Mouse (Mus musculus) CH12.LX (cell line): ENCODE data around the gene Trir. TPM values are rescaled to one million over a fixed set of nuclear protein-coding genes. Genes with fewer than 3 reads are reported as not detected.

ENCODE experiments used
- DNase-seq: peaks from one replicate; pipeline ENCODE4 v3.0.0-alpha.2; 2013; ENCODE audit errors: extremely low read depth
- H3K27ac ChIP-seq: 2 replicates; pipeline ENCODE4 v1.5.1; 2012; ENCODE audit warnings: low read depth, mild to moderate bottlenecking, control low read depth, moderate library complexity; ENCODE audit not compliant: insufficient read depth
- H3K27me3 ChIP-seq: replicated peaks from 2 replicates; pipeline ENCODE3; 2012; ENCODE audit warnings: inconsistent platforms
- H3K36me3 ChIP-seq, 2 experiments: replicated peaks in 1 of 2; 2 replicates each; pipeline versions ENCODE3 to v1.6.1; 2012; ENCODE audit warnings: inconsistent platforms in 1 of 2, low read length in 1 of 2, mild to moderate bottlenecking in 1 of 2, mixed read lengths in 1 of 2, moderate library complexity in 1 of 2; ENCODE audit not compliant: control insufficient read depth in 1 of 2, insufficient read depth in 1 of 2
- H3K4me1 ChIP-seq, 2 experiments: 2 replicates each; pipeline ENCODE4 v1.6.1; 2012; ENCODE audit warnings: inconsistent platforms in 1 of 2, moderate library complexity in 1 of 2; ENCODE audit not compliant: insufficient read depth in 2 of 2, control insufficient read depth in 1 of 2
- H3K4me2 ChIP-seq: 2 replicates; pipeline ENCODE4 v1.6.1; 2012; ENCODE audit warnings: low read depth, mild to moderate bottlenecking, control low read depth; ENCODE audit not compliant: poor library complexity, insufficient read depth, severe bottlenecking
- H3K4me3 ChIP-seq, 3 experiments: fragments of 150-350 bp in 1 of 3; sonication (generic) in 1 of 3; replicated peaks in 1 of 3; 2 replicates each; pipeline versions ENCODE3 to v1.5.1; 2011 to 2012; ENCODE audit warnings: low read depth in 2 of 3, low read length in 2 of 3, mild to moderate bottlenecking in 2 of 3, moderate library complexity in 2 of 3, control low read depth in 1 of 3, improper control_type of control experiment in 1 of 3, inconsistent platforms in 1 of 3, mixed read lengths in 1 of 3; ENCODE audit not compliant: poor library complexity in 1 of 3
- H3K79me2 ChIP-seq: replicated peaks from 2 replicates; pipeline ENCODE4 v1.6.1; 2012; ENCODE audit warnings: mild to moderate bottlenecking, moderate library complexity; ENCODE audit not compliant: control insufficient read depth, poor library complexity, insufficient read depth, severe bottlenecking; ENCODE audit errors: extremely low read depth
- H3K9ac ChIP-seq: 2 replicates; pipeline ENCODE4 v1.6.1; 2012; ENCODE audit warnings: low read depth, mild to moderate bottlenecking, control low read depth, moderate library complexity; ENCODE audit not compliant: insufficient read depth
- H3K9me3 ChIP-seq: replicated peaks from 2 replicates; pipeline ENCODE3; 2012; ENCODE audit warnings: low read length, inconsistent platforms, mixed read lengths
- BHLHE40 ChIP-seq: IDR thresholded peaks from 2 replicates; pipeline ENCODE4 v1.6.1; 2011; ENCODE audit warnings: mild to moderate bottlenecking, low read depth, low read length, improper control_type of control experiment
- CHD1 ChIP-seq: IDR thresholded peaks from 2 replicates; pipeline ENCODE4 v1.6.1; 2012; ENCODE audit warnings: low read depth, low read length, improper control_type of control experiment, inconsistent platforms
- E2F4 ChIP-seq: IDR thresholded peaks from 2 replicates; pipeline ENCODE4 v1.6.1; 2011; ENCODE audit warnings: low read depth, low read length, improper control_type of control experiment; ENCODE audit not compliant: insufficient replicate concordance
- ELF1 ChIP-seq: IDR thresholded peaks from 2 replicates; pipeline ENCODE4 v1.6.1; 2014; ENCODE audit warnings: low read depth, mild to moderate bottlenecking, inconsistent platforms, low read length, improper control_type of control experiment
- EP300 ChIP-seq: IDR thresholded peaks from 2 replicates; pipeline ENCODE4 v1.6.1; 2011; ENCODE audit warnings: low read length, improper control_type of control experiment
- ETS1 ChIP-seq: conservative IDR thresholded peaks from 2 replicates; pipeline ENCODE4 v1.6.1; 2012; ENCODE audit warnings: low read depth, mild to moderate bottlenecking, inconsistent platforms, low read length, improper control_type of control experiment, moderate library complexity
- GABPA ChIP-seq: IDR thresholded peaks from 2 replicates; pipeline ENCODE4 v1.6.1; 2012; ENCODE audit warnings: low read depth, low read length, improper control_type of control experiment, inconsistent platforms; ENCODE audit not compliant: insufficient replicate concordance
- HCFC1 ChIP-seq: IDR thresholded peaks from 2 replicates; pipeline ENCODE4 v1.6.1; 2012; ENCODE audit warnings: low read depth, mild to moderate bottlenecking, inconsistent platforms, low read length, improper control_type of control experiment
- MAX ChIP-seq: IDR thresholded peaks from 2 replicates; pipeline ENCODE4 v1.6.1; 2011; ENCODE audit warnings: low read length, improper control_type of control experiment
- MEF2A ChIP-seq: IDR thresholded peaks from 2 replicates; pipeline ENCODE4 v1.6.1; 2014; ENCODE audit warnings: low read depth, mild to moderate bottlenecking, inconsistent platforms, low read length, improper control_type of control experiment, borderline replicate concordance
- NELFE ChIP-seq: IDR thresholded peaks from 2 replicates; pipeline ENCODE4 v1.6.1; 2011; ENCODE audit warnings: low read depth, low read length, improper control_type of control experiment
- POLR2AphosphoS2 ChIP-seq: IDR thresholded peaks from 2 replicates; pipeline ENCODE4 v1.6.1; 2011; ENCODE audit warnings: low read depth, low read length, improper control_type of control experiment
- SIN3A ChIP-seq: IDR thresholded peaks from 2 replicates; pipeline ENCODE4 v1.6.1; 2012; ENCODE audit warnings: low read length, improper control_type of control experiment, inconsistent platforms
- SMC3 ChIP-seq: IDR thresholded peaks from 2 replicates; pipeline ENCODE4 v1.6.1; 2011; ENCODE audit warnings: low read depth, low read length, improper control_type of control experiment
- UBTF ChIP-seq: IDR thresholded peaks from 2 replicates; pipeline ENCODE4 v1.6.1; 2012; ENCODE audit warnings: low read depth, mild to moderate bottlenecking, inconsistent platforms, low read length, improper control_type of control experiment, moderate library complexity
- USF1 ChIP-seq: IDR thresholded peaks from 2 replicates; pipeline ENCODE4 v1.6.1; 2014; ENCODE audit warnings: low read depth, mild to moderate bottlenecking, inconsistent platforms, low read length, improper control_type of control experiment
- USF2 ChIP-seq: conservative IDR thresholded peaks from 2 replicates; pipeline ENCODE4 v1.6.1; 2011; ENCODE audit warnings: low read depth, low read length, improper control_type of control experiment
- ZNF384 ChIP-seq: IDR thresholded peaks from 2 replicates; pipeline ENCODE4 v1.6.1; 2012; ENCODE audit warnings: low read depth, low read length, improper control_type of control experiment, inconsistent platforms
- dilution Hi-C: fragments of 300-500 bp; cut with MboI; formaldehyde crosslinking; loops from 2 replicates; pipeline ENCODE4 v1.14.3; 2020; ENCODE audit warnings: low sequenced_read_pairs; ENCODE audit not compliant: extremely low pct_unique_long_range_greater_than_20kb, extremely low pct_ligation_motif_present
- in situ Hi-C: fragments of 300-500 bp; cut with MboI; formaldehyde crosslinking; loops from 3 replicates; pipeline ENCODE4 v1.14.3; 2019; ENCODE audit warnings: low sequenced_read_pairs, low pct_ligation_motif_present, low pct_unique_long_range_greater_than_20kb, mixed read lengths
- polyA plus RNA-seq: library from polyadenylated mRNA; unstranded; fragments of >175 nt; gene quantifications from 2 replicates; pipeline ENCODE4 v1.2.1, GENCODE M21; 2012; ENCODE audit warnings: low read depth; ENCODE audit not compliant: insufficient read length
- total RNA-seq, 2 experiments: library from RNA; depleted of rRNA; stranded (reverse); fragments of 300-350 nt in 1 of 2; fragments of >200 nt in 1 of 2; gene quantifications; 2 replicates each; pipeline ENCODE4 v1.2.3; 2012 to 2014

The Trir gene
- total and polyA plus RNA-seq, 3 experiments: 151 to 209 (median 185) TPM

- TF ChIP-seq POLR2AphosphoS2 (peak; percentile 78; the same call in 1 of the 2 replicates), USF1 (no peak), CHD1 (no peak), USF2 (no peak), NELFE (no peak), SMC3 (no peak), GABPA (no peak), EP300 (no peak), E2F4 (no peak), ELF1 (peak; percentile 84)
- TF ChIP-seq, all 38 proteins: peak for 13
Measured at GRCm38 (mm10) chr8:85059879-85060616, 33.4 kb downstream of the Trir start, which contains the start of gene Fbxw9 (continued).

DNA sequence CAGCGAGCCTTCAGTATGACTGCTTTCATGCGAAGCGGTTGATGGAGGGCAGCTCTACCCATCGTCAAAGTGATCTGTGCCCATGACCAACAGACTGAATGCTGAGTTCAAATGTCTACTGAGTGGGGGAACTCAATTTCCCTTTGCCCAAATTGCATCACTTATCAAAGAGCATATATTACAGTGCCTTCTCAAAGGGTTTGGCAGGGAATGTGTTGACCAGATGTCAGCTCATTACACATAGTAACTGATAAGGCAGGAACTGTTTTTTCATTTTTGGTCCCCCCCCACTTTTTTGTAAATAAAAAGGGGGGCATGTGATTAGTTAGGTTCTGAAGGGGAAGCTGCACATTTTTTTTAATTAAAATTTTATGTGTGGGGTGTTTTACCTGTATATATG, 36.0 kb downstream of the Trir start:
- DNase-seq: no peak
- dilution Hi-C loops (no loop called here), in situ Hi-C loops (no loop called here)
- H3K9ac ChIP-seq: no peak overlapping the region
- TF ChIP-seq MAX: no peak
- no peak for TF ChIP-seq MEF2A
- TF ChIP-seq ETS1: no peak
- H3K4me1 ChIP-seq: peaks cover 5 to 18% of the 10 kb centered on the region in 2 experiments
- no peaks in the 10 kb centered on the region for H3K9me3 ChIP-seq
- H3K4me3 ChIP-seq: no peak overlapping the region
- no peaks in the 10 kb centered on the region for H3K79me2 ChIP-seq
- no peak overlapping the region for H3K27ac ChIP-seq
- H3K27me3 ChIP-seq: no peaks in the 10 kb centered on the region
- peaks cover 31 to 57% of the 10 kb centered on the region in 2 experiments for H3K36me3 ChIP-seq
- H3K4me2 ChIP-seq: no peak overlapping the region

- dilution Hi-C loops: no loop called here
- DNase-seq: no peak
- Histone ChIP-seq H3K9me3 (no peaks in the 10 kb centered on the region), H3K4me2 (no peak overlapping the region), H3K79me2 (no peaks in the 10 kb centered on the region), H3K4me1 (peaks cover 5 to 16% of the 10 kb centered on the region in 2 experiments), H3K27me3 (no peaks in the 10 kb centered on the region), H3K9ac (no peak overlapping the region), H3K36me3 (peaks cover 37 to 68% of the 10 kb centered on the region in 2 experiments)
- TF ChIP-seq ZNF384: no peak
- no peak for TF ChIP-seq UBTF
- TF ChIP-seq HCFC1: no peak
- TF ChIP-seq BHLHE40: no peak
- TF ChIP-seq SIN3A: no peak
- TF ChIP-seq, all 38 proteins: peak for 0
- in situ Hi-C loops: no loop called here
- Histone ChIP-seq H3K27ac (no peak overlapping the region), H3K4me3 (no peak overlapping the region)
Measured at GRCm38 (mm10) chr8:85065213-85065612, 38.6 kb downstream of the Trir start.
